Mouse (Mus musculus) lung, embryonic 14.5 days (tissue): ENCODE measurements around the gene Chrm3. TPM values are rescaled to one million over a fixed set of nuclear protein-coding genes. Genes with fewer than 3 reads are reported as not detected.

Experiments used
- ATAC-seq: fragments of 200-750 bp; cut with Nextera tagmentation; 2 replicates; pipeline ENCODE4 v1.8.0; 2017; ENCODE audit warnings: mild to moderate bottlenecking, moderate TSS enrichment, moderate library complexity; ENCODE audit not compliant: insufficient read depth
- DNase-seq: peaks from one replicate; pipeline ENCODE4 v3.0.0-alpha.2; 2015
- H3K27ac ChIP-seq: fragments of 300-500 bp; sonication (generic); 2 replicates; pipeline ENCODE4 v1.5.1; 2014; ENCODE audit warnings: low read depth, mild to moderate bottlenecking, moderate library complexity
- H3K27me3 ChIP-seq: fragments of 300-500 bp; sonication (generic); 2 replicates; pipeline ENCODE4 v1.6.1; 2014; ENCODE audit warnings: low read length, control low read depth; ENCODE audit not compliant: insufficient read depth
- H3K36me3 ChIP-seq: fragments of 300-500 bp; sonication (generic); 2 replicates; pipeline ENCODE4 v1.6.1; 2014; ENCODE audit warnings: control low read depth; ENCODE audit not compliant: insufficient read depth
- H3K4me1 ChIP-seq: fragments of 300-500 bp; sonication (generic); 2 replicates; pipeline ENCODE4 v1.6.1; 2014; ENCODE audit warnings: antibody characterized with exemption, control low read depth; ENCODE audit not compliant: insufficient read depth
- H3K4me2 ChIP-seq: fragments of 300-500 bp; sonication (generic); 2 replicates; pipeline ENCODE4 v1.6.1; 2014; ENCODE audit warnings: mild to moderate bottlenecking
- H3K4me3 ChIP-seq: fragments of 300-500 bp; sonication (generic); 2 replicates; pipeline ENCODE4 v1.5.1; 2014; ENCODE audit warnings: low read depth, low read length
- H3K9ac ChIP-seq: fragments of 300-500 bp; sonication (generic); 2 replicates; pipeline ENCODE4 v1.6.1; 2014
- H3K9me3 ChIP-seq: fragments of 300-500 bp; sonication (generic); 2 replicates; pipeline ENCODE4 v1.6.1; 2016; ENCODE audit warnings: low read depth, low read length, control low read depth
- CTCF ChIP-seq: IDR thresholded peaks from 2 replicates; pipeline ENCODE4 v1.5.1; 2016; ENCODE audit warnings: antibody characterized with exemption, low read depth
- WGBS: fragments of 180-500 bp; shearing (Covaris S2); extraction: QIAGEN DNeasy Blood & Tissue Kit; methylation state at CpG from one replicate; pipeline ENCODE4 v1.1.7; 2014; 5-methylcytosine and 5-hydroxymethylcytosine counted together
- polyA plus RNA-seq: library from polyadenylated mRNA; unstranded; fragments of >200 nt; fragmentation: Nextera tagmentation; extraction: Ambion mirVana; gene quantifications from 2 replicates; pipeline ENCODE4 v1.2.1, GENCODE M21; 2014

Chrm3 gene
- polyA plus RNA-seq, 1 experiment from 2014 or later, result 0.42 TPM

DNA sequence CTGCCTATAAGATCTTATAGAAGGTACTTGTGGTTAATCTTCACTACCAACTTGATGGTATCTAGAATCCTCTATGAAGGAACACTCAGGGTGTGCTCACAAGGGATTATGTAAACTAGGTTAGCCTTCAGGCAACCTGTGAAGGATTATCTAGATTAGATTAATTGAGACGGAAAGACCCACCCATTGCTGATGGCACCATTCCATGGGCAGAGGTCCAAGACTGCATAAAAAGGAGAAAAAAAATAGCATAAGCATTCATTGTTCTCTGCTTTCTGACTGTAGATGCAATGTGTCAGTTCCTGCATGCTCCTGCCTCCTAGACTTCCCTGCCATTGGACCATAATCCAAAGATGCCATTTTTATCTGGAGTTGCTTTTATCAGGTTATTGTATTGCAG lies 8.5 kb downstream of the Chrm3 start:
- no peak for TF ChIP-seq CTCF
- Histone ChIP-seq H3K9ac (no peak overlapping the region), H3K27me3 (no peaks in the 10 kb centered on the region), H3K4me2 (no peak overlapping the region), H3K4me3 (no peak overlapping the region), H3K27ac (no peak overlapping the region), H3K4me1 (no peaks in the 10 kb centered on the region), H3K36me3 (no peaks in the 10 kb centered on the region), H3K9me3 (no peaks in the 10 kb centered on the region)
- ATAC-seq (no peak), DNase-seq (no peak)
- 68% methylated on average over 1 of the region's 1 CpGs for WGBS

DNA sequence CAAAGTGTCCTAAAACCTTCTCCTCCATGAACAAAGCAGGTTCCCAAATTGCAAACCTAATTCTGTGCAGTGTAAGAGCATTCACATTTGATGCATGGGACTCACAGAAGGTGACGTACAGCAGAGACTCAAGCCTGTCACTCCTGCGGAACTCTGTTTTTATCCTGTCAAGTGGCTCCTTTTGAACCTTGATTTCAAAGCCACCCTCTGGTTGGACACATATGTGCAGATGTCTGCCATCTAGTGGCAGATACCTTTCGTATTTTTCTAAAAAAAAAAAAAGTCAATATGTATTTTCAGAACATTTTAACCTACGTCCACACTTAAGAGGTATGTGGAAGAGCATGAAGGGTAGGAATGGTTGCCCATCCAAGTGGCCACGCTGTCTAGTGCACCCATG lies 16.3 kb downstream of the Chrm3 start:
- Histone ChIP-seq H3K4me3 (no peak overlapping the region), H3K4me2 (no peak overlapping the region), H3K36me3 (no peaks in the 10 kb centered on the region), H3K27me3 (no peaks in the 10 kb centered on the region), H3K9me3 (no peaks in the 10 kb centered on the region), H3K4me1 (no peaks in the 10 kb centered on the region), H3K27ac (no peak overlapping the region), H3K9ac (no peak overlapping the region)
- DNase-seq (peak; percentile 35), ATAC-seq (no peak)
- TF ChIP-seq CTCF, result peak; percentile 36
- WGBS, result 63% methylated on average over 5 of the region's 5 CpGs

GRCm38 (mm10) chr13:10335558-10335957 lies 25.1 kb downstream of the Chrm3 start:
- Histone ChIP-seq H3K4me2 (no peak overlapping the region), H3K9me3 (no peaks in the 10 kb centered on the region), H3K36me3 (no peaks in the 10 kb centered on the region), H3K4me3 (no peak overlapping the region), H3K27ac (no peak overlapping the region), H3K9ac (no peak overlapping the region), H3K4me1 (no peaks in the 10 kb centered on the region), H3K27me3 (no peaks in the 10 kb centered on the region)
- no peak for TF ChIP-seq CTCF
- no peak for DNase-seq
- ATAC-seq, result no peak

DNA sequence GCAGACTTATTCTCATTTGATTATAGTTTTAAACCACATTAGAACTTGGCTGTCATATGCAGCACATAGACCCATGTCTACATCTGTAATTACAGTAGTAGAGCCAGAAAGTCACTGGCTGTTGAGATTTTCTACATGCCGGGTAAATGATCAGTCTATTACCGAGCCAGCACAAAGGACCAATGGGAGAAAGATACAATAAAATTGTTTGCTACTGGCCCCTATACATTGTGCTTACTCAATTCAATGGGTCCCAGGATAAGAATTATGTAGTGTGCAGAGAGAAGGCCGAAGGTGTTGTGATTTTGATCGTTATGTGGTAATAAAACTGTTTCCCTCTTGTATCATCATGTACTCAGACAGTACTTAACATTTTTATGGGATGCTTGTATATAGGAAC lies 27.9 kb downstream of the Chrm3 start:
- Histone ChIP-seq H3K27me3 (no peaks in the 10 kb centered on the region), H3K4me3 (no peak overlapping the region), H3K36me3 (no peaks in the 10 kb centered on the region), H3K9me3 (no peaks in the 10 kb centered on the region), H3K9ac (no peak overlapping the region), H3K27ac (no peak overlapping the region), H3K4me2 (no peak overlapping the region), H3K4me1 (no peaks in the 10 kb centered on the region)
- no peak for TF ChIP-seq CTCF
- ATAC-seq (no peak), DNase-seq (no peak)
- WGBS, result 88% methylated on average over 4 of the region's 4 CpGs

- H3K4me3 ChIP-seq, result no peak overlapping the region
- no peaks in the 10 kb centered on the region for H3K27me3 ChIP-seq
- no peak for TF ChIP-seq CTCF
- H3K36me3 ChIP-seq, result no peaks in the 10 kb centered on the region
- ATAC-seq (no peak), DNase-seq (no peak)
- H3K27ac ChIP-seq, result no peak overlapping the region
- H3K9me3 ChIP-seq, result no peaks in the 10 kb centered on the region
- H3K4me2 ChIP-seq, result no peak overlapping the region
- no peaks in the 10 kb centered on the region for H3K4me1 ChIP-seq
- no peak overlapping the region for H3K9ac ChIP-seq
Observed at GRCm38 (mm10) chr13:10309811-10310210, 50.8 kb downstream of the Chrm3 start.

- TF ChIP-seq CTCF, result no peak
- WGBS, result 83% methylated on average over 2 of the region's 2 CpGs
Observed at GRCm38 (mm10) chr13:10295160-10295559, 65.5 kb downstream of the Chrm3 start.

DNA sequence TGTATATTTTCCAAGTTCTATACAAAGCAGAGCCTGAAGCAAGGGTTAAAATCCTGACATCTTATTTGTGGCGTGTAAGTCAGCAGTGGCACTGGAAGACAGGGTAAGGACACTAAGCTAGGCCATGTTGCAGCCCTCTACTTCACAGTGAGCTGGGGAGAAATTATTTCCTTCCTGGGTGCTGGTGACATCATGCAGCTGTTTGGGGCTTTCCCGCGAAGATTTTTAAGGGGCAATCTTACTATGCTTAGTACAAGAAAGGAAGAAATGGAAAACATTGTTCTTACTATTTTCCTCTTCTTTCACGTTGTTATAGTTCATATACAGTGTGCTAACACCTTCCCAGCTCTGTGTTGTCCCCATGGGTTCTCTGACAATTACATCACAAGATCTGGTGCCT lies 76.3 kb downstream of the Chrm3 start:
- no peaks in the 10 kb centered on the region for H3K36me3 ChIP-seq
- H3K4me2 ChIP-seq, result no peak overlapping the region
- no peaks in the 10 kb centered on the region for H3K9me3 ChIP-seq
- no peak overlapping the region for H3K27ac ChIP-seq
- H3K27me3 ChIP-seq, result no peaks in the 10 kb centered on the region
- H3K9ac ChIP-seq, result no peak overlapping the region
- DNase-seq (peak; percentile 47), ATAC-seq (peak; percentile 38; the same call in 1 of the 2 replicates)
- WGBS, result 47% methylated on average over 4 of the region's 4 CpGs
- no peaks in the 10 kb centered on the region for H3K4me1 ChIP-seq
- no peak overlapping the region for H3K4me3 ChIP-seq
- TF ChIP-seq CTCF, result no peak

More at GRCm38 (mm10) chr13:10295160-10295559, 65.5 kb downstream of the Chrm3 start:
- Histone ChIP-seq H3K4me2 (no peak overlapping the region), H3K36me3 (no peaks in the 10 kb centered on the region), H3K4me1 (no peaks in the 10 kb centered on the region), H3K27ac (no peak overlapping the region), H3K4me3 (no peak overlapping the region), H3K9me3 (no peaks in the 10 kb centered on the region), H3K27me3 (no peaks in the 10 kb centered on the region), H3K9ac (no peak overlapping the region)
- DNase-seq (no peak), ATAC-seq (no peak)

GRCm38 (mm10) chr13:10274907-10275306 lies 85.7 kb downstream of the Chrm3 start:
- no peaks in the 10 kb centered on the region for H3K9me3 ChIP-seq
- TF ChIP-seq CTCF, result no peak
- DNase-seq (no peak), ATAC-seq (no peak)
- 59% methylated on average over 1 of the region's 1 CpGs for WGBS
- H3K4me2 ChIP-seq, result no peak overlapping the region
- no peaks in the 10 kb centered on the region for H3K4me1 ChIP-seq
- H3K27me3 ChIP-seq, result no peaks in the 10 kb centered on the region
- no peak overlapping the region for H3K9ac ChIP-seq
- H3K27ac ChIP-seq, result no peak overlapping the region
- H3K36me3 ChIP-seq, result no peaks in the 10 kb centered on the region
- no peak overlapping the region for H3K4me3 ChIP-seq
